Mouse (Mus musculus) testis, adult 2 months (tissue): ENCODE measurements at regions not wholly inside any gene's neighbourhood (a gene's known extent, or its start where the extent isn't known, plus 50 kb on each side); places are given as distances from the start of the nearest gene placed in this dataset.

Experiments
- CTCF ChIP-seq: fragments of 200-500 bp; IDR thresholded peaks from 2 replicates; pipeline ENCODE4 v1.5.1; 2012; ENCODE audit warnings: low read depth, mild to moderate bottlenecking, inconsistent platforms, low read length, moderate library complexity; ENCODE audit not compliant: control insufficient read depth, insufficient read depth, insufficient replicate concordance
- POLR2A ChIP-seq: fragments of 200-500 bp; IDR thresholded peaks from 2 replicates; pipeline ENCODE4 v1.6.1; 2012; ENCODE audit warnings: low read depth, mild to moderate bottlenecking, inconsistent platforms, low read length, moderate library complexity; ENCODE audit not compliant: control insufficient read depth

- no peak for TF ChIP-seq CTCF
- TF ChIP-seq POLR2A: no peak
Measured at GRCm38 (mm10) chr13:44235941-44236340, 451.4 kb downstream of the Cd83 start.
